Comparison of ENCODE assay signal across 8 mouse cellular contexts in the genomic region with DNA sequence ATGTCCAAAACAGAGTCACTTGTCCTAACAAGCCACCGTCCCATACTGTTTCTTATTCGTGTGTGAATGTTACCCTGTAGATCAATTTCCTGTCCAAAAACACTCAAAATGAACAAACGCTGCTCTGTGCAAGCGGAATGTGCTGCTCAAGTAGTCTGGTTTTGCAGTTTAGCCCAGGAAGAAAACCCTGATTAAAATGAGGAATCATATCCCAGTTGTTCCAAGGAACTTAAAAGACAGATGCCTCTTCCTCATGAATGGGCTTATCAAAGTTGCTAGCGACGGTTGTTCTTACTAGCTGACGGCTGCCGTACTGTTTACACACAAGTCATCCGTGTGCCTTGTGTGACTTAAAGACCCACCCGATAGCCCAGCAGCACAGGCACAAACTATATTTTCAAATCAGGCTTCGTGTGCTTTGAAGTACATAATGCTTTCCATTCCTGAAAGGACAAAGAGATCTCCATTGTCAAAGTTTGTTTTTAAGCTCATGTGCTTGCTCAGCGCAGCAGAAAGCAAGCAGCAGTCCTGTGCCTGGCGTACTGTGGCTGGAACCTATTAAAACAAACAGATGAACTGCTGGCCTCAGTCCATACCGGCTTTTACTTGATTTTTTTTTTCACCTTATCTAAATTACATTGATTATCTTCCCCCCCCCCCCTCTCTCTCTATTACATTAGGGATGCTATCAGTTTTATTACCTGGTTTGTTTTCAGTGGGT. TPM values are rescaled to one million over a fixed set of nuclear protein-coding genes. Genes with fewer than 3 reads are reported as not detected.
DNase-seq lines count a peak whose midpoint lies in the region; ATAC-seq lines count a peak whose summit lies in the region.

A gene (minus strand): TSS at position 51 of the 721 bp plus-strand sequence.

- no peaks in the 10 kb centered on the region for H3K36me3 ChIP-seq in kidney, embryonic 15.5 days
- H3K36me3 ChIP-seq in forebrain, embryonic 14.5 days (ENCODE audit: control insufficient read depth, insufficient read depth, low read length), result no peaks in the 10 kb centered on the region
- no peaks in the 10 kb centered on the region for H3K36me3 ChIP-seq in limb, embryonic 11.5 days (ENCODE audit: control insufficient read depth, insufficient read depth, low read length)

- H3K9ac ChIP-seq in kidney, embryonic 15.5 days, result no peak within 1 kb of the TSS
- H3K9ac ChIP-seq in forebrain, embryonic 14.5 days (ENCODE audit: low read length), result no peak within 1 kb of the TSS
- no peak within 1 kb of the TSS for H3K9ac ChIP-seq in limb, embryonic 11.5 days (ENCODE audit: low read length)

- H3K27ac ChIP-seq in kidney, embryonic 15.5 days, result peak within 1 kb of the TSS; percentile 41; the same call in 1 of the 2 replicates
- no peak within 1 kb of the TSS for H3K27ac ChIP-seq in forebrain, embryonic 14.5 days (ENCODE audit: low read depth, low read length)
- H3K27ac ChIP-seq in limb, embryonic 11.5 days (replicated peaks; ENCODE audit: low read depth, low read length), result no peak within 1 kb of the TSS

- DNase-seq in kidney, adult 9 months, result no peak
- DNase-seq in adrenal gland, postnatal 36 days, result no peak
- DNase-seq in forebrain, embryonic 14.5 days (ENCODE audit: low spot score), result no peak
- peak; percentile 47 for DNase-seq in limb, embryonic 11.5 days (ENCODE audit: low spot score)
- no peak for DNase-seq in right cerebral cortex, adult 2 months (ENCODE audit: low spot score in 2 of 2)
- DNase-seq in spleen, postnatal 10 days (ENCODE audit: low spot score in 2 of 2), result no peak
- DNase-seq in gastrocnemius, adult 8-10 months (ENCODE audit: low spot score in 2 of 2), result no peak

- WGBS in kidney, embryonic 15.5 days, result 19% methylated on average over 14 of the region's 14 CpGs
- WGBS in forebrain, embryonic 14.5 days, result 56% methylated on average over 14 of the region's 14 CpGs
- 23% methylated on average over 14 of the region's 14 CpGs for WGBS in limb, embryonic 11.5 days

- peak within 1 kb of the TSS; percentile 16; the same call in 1 of the 2 replicates for H3K4me3 ChIP-seq in kidney, embryonic 15.5 days (replicated peaks)
- no peak within 1 kb of the TSS for H3K4me3 ChIP-seq in forebrain, embryonic 14.5 days (ENCODE audit: low read depth, low read length)
- no peak within 1 kb of the TSS for H3K4me3 ChIP-seq in limb, embryonic 11.5 days (ENCODE audit: low read depth, low read length)

- H3K27me3 ChIP-seq in kidney, embryonic 15.5 days, result no peaks in the 10 kb centered on the region
- no peaks in the 10 kb centered on the region for H3K27me3 ChIP-seq in forebrain, embryonic 14.5 days (replicated peaks; ENCODE audit: control insufficient read depth, insufficient read depth, low read length)
- H3K27me3 ChIP-seq in limb, embryonic 11.5 days (ENCODE audit: control insufficient read depth, insufficient read depth, low read length), result no peaks in the 10 kb centered on the region

- peaks cover 19% of the 10 kb centered on the region for H3K4me1 ChIP-seq in kidney, embryonic 15.5 days
- H3K4me1 ChIP-seq in forebrain, embryonic 14.5 days (ENCODE audit: control insufficient read depth, insufficient read depth, low read length), result no peaks in the 10 kb centered on the region
- H3K4me1 ChIP-seq in limb, embryonic 11.5 days (ENCODE audit: control insufficient read depth, insufficient read depth, low read length), result 0 out of 2 replicates have a peak, but pooled peaks cover 9% of the 10 kb centered on the region

- no peaks in the 10 kb centered on the region for H3K9me3 ChIP-seq in kidney, embryonic 15.5 days (replicated peaks)
- no peaks in the 10 kb centered on the region for H3K9me3 ChIP-seq in forebrain, embryonic 14.5 days (replicated peaks; ENCODE audit: control insufficient read depth, low read length)
- no peaks in the 10 kb centered on the region for H3K9me3 ChIP-seq in limb, embryonic 11.5 days (ENCODE audit: control insufficient read depth, low read length)

- H3K4me2 ChIP-seq in kidney, embryonic 15.5 days, result peak within 1 kb of the TSS; percentile 51
- no peak within 1 kb of the TSS for H3K4me2 ChIP-seq in forebrain, embryonic 14.5 days (ENCODE audit: low read length)
- peak within 1 kb of the TSS; percentile 26; the same call in 1 of the 2 replicates for H3K4me2 ChIP-seq in limb, embryonic 11.5 days (ENCODE audit: low read depth, severe bottlenecking)

- ATAC-seq in kidney, embryonic 15.5 days (replicated peaks; ENCODE audit: low FRiP score), result 0 out of 2 replicates have a peak, but pooled peaks have one; percentile 37
- no peak for ATAC-seq in forebrain, embryonic 14.5 days
- ATAC-seq in limb, embryonic 11.5 days (ENCODE audit: insufficient number of reproducible peaks, low FRiP score, low TSS enrichment, low read depth), result no peak

RNA-seq across cellular contexts. Expression of the gene that starts here (rescaled TPM):
- 1.3 and 2.0 TPM in 2 replicates for polyA plus RNA-seq in kidney, embryonic 15.5 days (2015; fragmentation: Nextera tagmentation; extraction: Ambion mirVana)
- 10 to 100 TPM; 16.1 to 18.6 TPM for total RNA-seq in adrenal gland, postnatal 36 days (2021)
- polyA plus RNA-seq in forebrain, embryonic 14.5 days (2014; fragmentation: Nextera tagmentation; extraction: Ambion mirVana), result 20.5 and 25.7 TPM in 2 replicates
- 2.4 and 2.6 TPM in 2 replicates for polyA plus RNA-seq in limb, embryonic 11.5 days (2014; fragmentation: Nextera tagmentation; extraction: Ambion mirVana)
- total RNA-seq in gastrocnemius, adult 8-10 months (2022), result 1 to 10 TPM; 1.1 to 1.6 (median 1.3) TPM

Comparison
In these comparisons a context has a peak if more than half of its experiments do, and no peak if none do; other contexts are left out.
1. RNA of the gene that starts here (total RNA-seq): 16.1 to 18.6 TPM in adrenal gland, postnatal 36 days; 1.1 to 1.6 TPM in gastrocnemius, adult 8-10 months; every median in the first group is over 4 times any median in the second.